Mouse (Mus musculus): Measurements from ENCODE around the gene Gnai3. TPM values are rescaled to one million over a fixed set of nuclear protein-coding genes. Genes with fewer than 3 reads are reported as not detected.

Gene Gnai3
- total RNA-seq, 2 experiments from 2014 or later: 128 to 135 TPM

DNA sequence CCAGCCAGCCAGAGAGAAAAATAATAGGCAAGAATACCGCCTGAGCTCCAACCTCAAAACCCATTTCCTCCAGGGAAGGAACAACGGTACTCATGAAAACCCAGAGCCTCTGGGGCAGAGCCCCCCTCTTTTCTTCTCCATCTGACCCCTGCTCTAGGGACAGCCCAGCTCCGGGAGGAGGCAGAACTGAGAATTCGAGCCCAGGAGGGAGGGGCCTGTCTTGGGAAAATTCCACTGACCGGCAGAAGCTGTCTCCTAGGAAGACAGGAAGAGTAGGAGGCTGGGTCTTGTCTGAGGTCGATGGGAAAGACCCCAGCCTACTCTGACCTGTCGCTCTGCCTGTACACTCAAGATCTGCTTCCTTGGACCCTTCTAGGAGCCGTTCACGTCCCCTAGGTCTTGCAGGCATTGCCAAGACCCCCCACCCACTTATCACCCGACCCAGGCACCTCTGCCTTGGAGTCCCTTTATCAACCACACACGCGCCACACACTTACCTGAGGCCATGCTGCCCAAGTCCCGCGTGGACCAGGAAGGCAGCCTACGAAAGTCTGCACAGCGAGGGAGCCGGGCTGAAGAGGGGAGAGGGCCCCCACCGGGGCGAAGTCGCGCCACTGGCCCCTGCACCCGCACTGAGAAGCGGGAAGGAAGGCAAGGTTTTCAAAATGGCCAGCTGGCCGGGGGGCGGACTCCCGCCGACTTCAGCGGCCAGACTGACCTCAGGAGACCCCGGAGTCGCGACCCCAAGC lies 60.1 kb downstream of the Gnai3 start:
- DNase-seq (ENCODE audit: low spot score in 2 of 2): peak; percentile 50 to 76

DNA sequence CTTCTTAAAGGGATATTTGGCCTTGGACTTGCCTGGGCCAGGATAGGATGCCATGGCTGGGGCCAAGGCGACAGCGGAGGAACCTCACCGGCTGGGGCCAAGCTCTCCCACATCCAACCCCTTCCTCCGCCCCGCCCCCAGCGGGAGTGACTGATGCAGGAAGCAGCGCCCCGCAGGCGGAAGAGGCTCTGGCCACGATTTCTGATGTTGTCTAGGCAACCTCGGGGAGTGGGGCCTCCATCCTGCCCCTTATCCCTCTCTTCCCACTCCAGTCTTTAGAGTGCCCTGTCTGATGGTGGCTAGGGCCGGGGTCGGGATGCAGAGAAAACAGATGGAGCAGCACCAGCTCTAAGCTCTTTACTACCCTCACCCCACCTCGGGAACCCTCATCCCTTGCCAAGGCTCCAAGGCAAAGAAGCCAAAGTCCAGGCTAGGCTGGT lies 60.6 kb downstream of the Gnai3 start:
- DNase-seq (ENCODE audit: low spot score in 2 of 2): peak; percentile 81 to 93

DNA sequence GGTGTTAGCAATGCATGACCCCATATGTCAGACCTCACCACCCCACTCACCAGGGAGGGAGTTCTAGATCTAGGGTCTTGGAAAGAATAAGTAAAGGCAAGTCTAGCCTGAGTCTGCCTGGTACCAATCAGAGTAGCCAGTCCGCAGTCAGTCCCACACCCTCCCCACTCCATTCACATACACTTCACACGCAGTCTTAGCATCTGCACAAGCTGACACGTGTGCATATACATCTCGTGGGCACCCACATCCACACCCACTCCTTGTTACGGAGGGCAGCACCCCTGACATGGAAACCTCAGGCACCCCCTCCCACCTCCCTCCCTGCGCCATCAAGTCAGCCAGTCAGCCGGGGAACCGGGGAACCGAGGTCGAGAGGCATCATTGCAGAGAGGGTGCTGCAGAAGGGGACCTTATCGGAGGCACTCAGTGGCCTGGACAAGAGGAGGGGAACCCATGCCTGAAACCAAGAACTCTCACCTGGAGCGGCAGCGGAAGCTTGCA lies 61.1 kb downstream of the Gnai3 start:
- no peak for DNase-seq (ENCODE audit: low spot score in 2 of 2)

DNA sequence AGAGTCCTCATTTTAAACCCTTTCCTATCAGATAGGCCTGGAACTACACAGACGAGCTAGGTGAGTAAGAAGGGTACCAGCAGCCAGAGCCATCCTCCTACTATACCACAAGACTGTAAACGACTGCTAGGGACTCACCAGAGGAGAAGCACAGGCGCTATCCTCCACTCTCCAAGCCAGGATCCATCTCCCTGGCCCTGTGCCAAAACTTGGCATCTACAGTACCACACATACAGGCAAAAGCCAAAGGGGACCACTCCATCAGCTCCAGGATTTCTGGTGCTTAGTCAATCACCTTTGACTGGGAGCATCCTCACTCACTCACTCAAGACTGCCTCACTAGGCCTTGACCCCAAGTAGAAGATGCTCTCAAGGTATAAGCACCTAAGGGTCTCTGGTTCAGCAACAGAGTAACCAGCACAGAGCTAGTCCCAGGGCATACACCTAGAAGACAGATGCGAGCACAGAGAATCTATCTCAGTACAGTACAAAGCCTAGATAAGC lies 62.0 kb downstream of the Gnai3 start:
- DNase-seq (ENCODE audit: low spot score in 2 of 2): no peak

DNA sequence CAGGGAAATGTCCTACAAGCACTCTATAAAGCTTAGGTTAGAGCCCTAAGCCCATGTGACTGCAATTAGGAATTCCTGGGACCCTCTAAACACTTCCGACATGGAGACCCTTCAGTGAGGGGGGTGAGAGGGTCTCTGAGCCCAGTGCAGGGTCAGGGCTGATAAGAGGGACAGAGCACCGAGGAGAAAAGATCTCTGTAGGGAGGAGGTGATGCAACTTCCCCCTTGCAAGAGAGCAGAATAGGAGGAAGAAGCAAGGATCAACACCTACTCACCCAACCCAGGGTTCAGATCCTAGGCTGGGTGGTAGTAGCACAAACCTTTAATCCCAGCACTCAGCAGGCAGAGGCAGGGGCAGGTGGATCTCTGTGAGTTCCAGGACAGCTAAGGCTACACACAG lies 62.8 kb downstream of the Gnai3 start:
- DNase-seq (ENCODE audit: low spot score in 2 of 2): no peak

DNA sequence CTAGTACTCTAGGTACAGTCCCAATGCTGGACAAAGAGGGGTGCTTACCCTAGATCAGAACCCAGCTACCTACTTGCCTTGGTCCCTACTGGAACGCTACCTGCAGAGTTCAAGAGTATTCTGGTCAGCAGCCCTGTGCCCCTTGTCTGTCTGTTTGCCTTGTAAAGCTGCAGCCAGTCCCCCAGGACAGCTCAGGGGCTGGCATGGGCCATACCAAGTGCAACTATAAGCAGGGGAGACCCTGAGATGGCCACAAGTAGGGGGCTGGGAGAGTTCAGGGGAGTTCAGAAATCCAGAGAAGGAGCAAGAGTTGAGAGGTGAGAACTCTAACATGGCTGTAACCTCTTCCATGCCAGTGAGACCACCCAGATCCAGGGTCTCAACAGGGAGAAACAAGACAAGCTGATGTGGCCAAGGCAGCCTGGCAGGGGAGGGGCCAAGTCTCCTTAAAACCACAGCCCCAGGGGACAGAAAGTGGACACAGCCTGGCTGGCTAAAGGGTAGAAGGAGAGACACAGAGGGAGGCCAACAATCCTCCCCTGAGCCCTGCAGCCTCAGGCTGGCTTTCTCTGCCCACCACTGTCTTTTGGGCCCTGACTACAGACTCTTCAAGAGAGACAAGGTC lies 63.6 kb downstream of the Gnai3 start:
- DNase-seq (ENCODE audit: low spot score in 2 of 2): no peak

DNA sequence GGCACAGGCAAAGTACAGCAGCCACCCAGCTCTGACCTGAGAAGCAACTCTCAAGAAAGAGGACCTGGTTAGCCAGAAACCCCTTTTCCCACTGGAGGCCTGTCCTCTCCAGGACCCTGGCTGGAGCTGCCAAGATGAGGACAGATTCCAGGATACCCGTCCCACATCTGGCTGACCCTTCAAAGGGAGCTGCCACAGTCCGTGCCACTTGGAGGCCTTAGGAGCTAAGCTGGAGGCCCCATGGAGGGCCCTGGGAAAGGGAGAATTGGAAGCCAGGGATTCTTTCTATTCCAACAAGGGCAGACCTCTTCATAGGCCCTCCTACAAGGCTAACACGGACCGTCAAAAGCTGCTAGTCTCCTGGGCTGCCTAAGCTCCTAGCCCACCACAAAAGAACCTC lies 64.3 kb downstream of the Gnai3 start:
- no peak for DNase-seq (ENCODE audit: low spot score in 2 of 2)

DNA sequence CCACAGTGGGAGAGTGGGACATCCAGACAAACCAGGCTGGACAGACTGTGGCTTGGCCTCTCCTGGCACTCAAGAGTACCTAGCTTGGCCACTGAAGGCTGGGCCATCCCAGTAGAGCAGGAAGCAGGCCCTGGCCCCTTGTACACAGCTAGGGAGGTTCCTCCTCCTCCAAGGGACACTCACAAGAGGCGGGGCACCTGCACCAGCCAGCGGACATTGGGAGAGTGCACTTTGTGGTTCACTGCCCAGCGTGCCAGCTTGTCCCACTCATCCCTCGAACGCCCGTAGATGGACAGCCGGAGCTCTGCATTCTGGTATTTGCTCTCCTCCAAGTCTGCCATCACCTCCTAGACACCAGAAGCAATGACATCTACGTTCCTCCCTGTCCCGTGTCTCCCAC lies 69.1 kb downstream of the Gnai3 start:
- no peak for DNase-seq (ENCODE audit: low spot score in 2 of 2)

DNA sequence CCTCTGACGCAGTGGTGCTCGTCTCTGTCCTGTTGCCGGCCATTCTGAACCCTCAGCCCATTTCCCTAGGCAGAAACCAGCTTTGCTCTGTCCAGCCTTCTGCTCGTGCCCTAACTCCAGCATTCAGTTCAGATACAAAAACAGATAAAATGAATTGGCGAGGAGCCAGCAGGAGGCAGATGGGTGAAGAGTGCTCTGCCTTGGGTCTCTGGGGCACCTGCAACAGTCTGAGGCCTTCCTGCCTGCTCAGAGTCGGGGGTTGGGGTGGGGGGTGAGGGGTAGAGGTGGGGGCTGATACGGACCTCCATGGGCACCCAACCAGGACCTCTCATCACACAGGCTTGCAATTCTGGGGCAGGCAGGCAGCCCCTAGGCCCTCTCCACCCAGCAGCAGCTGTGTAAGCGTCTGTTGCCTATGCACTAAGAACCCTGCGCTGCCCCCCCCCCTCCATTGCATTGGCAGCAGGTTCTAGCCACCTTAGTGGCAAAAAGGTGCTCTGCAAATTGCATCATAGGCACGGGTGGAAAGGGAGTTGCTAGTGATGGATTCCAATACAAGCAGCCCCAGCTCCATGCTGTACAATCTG lies 72.9 kb downstream of the Gnai3 start:
- no peak for DNase-seq (ENCODE audit: low spot score in 2 of 2)

DNA sequence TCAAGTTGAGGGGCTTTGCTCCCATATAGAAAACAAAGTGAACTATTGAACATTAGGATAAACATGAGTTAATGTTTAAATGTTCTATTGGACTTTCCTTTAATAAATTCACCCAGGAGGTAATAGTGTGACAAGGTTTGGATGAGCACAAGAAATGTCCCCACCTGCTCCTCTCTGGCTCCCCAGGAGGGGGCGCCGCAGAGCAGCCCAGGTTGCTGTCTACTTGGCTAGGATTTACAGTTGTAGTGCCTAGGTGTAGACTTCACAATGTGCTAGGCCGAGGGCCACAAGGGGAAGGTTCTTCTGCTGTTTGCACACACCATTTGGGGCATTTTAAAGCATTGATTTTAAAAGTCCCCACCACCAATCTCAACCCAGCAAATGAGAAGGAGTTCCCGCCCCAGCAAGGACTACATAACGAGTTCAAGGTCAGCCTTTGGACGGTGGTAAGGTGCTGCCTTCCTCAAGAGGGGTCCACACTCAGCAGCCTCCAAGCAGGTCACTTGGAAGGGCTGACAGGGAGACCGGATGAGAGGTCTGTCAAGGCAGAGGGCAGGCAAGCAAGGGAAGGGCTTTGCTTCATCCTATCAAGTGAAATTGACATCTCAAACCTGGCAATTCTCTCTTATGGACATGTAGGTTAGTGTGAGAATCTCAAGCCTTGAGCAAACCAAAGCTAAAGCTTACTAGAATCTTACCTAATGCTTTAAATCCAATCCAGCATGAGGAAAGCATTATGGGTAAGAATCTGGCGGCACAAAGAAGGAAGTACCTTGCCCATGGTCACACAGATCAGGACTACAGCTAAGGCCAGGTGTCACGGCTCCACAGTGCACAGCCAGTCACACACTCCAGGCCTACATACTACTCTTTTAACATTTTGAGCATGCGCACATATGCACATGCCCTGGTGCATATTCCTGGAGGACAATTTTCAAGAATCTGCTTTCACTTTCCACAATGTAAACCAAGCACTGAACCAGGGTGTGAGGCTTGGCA lies 75.4 kb downstream of the Gnai3 start:
- DNase-seq (ENCODE audit: low spot score in 2 of 2): peak; percentile 60 to 65

DNA sequence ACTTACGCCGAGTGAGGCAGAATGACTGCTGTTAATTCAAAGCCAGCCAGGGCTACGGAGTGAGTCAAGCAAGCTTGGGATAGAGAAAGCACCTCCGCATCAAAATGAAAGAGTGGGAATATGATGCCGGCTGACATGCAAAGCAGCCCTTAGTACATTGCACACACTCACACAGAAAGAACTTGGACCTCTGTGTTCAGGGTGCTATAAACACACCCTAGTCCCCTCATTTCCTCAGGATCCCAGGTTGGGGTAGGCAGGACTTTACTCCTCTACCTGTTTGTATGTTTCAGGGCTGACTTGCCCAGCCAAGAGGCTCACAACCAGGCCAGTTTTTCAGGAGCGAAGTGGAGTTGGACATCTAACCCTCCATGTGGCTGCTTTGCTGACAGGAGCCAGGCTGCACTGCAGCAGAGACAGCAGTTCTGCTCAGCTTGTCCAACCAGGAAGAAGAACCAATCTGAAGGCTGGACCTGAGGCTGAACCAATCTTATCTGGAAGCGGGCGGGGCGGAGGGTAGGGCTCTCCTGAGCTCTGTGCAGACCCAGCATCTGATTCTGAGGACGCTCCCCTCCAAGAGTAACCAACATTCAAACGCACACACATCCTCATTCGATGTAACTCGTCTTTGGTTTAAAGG lies 76.6 kb downstream of the Gnai3 start:
- DNase-seq (ENCODE audit: low spot score in 2 of 2): no peak

DNA sequence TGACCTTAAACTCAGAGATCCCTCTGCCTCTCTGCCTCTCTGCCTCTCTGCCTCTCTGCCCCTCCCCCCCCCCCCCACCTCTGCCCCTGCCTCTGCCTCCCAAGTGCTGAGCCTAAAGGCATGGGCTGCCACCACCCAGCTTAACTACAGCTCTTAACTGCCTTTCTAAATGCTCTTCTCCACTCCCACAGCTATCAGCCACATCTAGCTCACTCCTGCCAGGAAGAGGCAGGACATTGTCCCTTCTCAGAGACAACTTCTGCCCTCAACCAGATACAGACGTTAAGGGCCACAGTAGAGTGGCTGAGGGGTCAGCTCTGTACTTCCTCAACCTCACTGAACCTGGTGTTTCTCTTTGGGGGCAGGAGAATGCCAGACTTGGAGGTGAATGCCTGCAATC lies 77.1 kb downstream of the Gnai3 start:
- DNase-seq (ENCODE audit: low spot score in 2 of 2): no peak

DNA sequence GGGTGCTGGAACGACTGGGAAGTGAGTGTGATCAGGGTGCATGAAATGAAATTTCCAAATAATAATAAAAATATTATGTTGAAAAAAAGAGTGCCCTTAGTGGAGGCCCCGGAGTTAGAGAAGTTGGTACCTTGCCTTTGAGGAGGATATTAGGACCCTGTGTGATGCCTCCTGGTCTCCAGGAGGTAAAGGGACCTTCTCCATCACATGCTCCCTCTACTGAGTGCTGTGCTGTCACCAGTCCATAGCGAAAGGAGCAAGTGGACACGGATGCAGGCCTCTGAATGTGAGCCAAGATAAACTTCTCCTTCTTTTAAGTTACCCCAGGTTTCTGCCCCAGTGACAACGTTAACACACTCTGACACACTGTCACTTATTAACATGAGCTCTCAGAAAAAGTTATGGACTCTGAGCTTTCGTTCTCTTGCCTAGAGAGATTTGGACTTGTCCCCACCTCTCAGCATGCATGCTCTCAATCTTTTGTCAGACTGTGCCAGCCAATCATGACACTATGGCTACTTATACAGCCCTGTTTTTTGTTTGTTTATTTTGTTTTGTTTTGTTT lies 78.5 kb downstream of the Gnai3 start:
- no peak for DNase-seq (ENCODE audit: low spot score in 2 of 2)

DNA sequence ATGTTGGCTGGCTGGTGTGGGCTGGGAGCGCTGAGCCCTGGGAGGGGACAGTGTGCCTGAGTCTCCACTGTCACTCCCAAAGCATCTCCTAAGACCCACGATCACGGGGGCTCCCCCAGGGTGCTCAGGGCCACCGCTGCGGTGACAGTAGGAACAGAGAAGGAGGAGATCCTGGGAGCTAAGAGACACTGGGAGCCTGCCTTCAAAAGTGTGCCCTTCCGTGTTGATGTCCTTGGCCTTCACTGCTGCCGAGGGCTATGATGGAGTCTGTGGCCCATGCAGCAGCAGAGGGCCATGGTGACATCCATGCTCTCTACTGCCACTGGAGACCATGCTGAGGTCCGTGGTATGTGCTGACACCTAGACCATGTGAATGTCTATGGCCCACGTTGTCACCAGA lies 80.4 kb downstream of the Gnai3 start:
- DNase-seq (ENCODE audit: low spot score in 2 of 2): no peak

DNA sequence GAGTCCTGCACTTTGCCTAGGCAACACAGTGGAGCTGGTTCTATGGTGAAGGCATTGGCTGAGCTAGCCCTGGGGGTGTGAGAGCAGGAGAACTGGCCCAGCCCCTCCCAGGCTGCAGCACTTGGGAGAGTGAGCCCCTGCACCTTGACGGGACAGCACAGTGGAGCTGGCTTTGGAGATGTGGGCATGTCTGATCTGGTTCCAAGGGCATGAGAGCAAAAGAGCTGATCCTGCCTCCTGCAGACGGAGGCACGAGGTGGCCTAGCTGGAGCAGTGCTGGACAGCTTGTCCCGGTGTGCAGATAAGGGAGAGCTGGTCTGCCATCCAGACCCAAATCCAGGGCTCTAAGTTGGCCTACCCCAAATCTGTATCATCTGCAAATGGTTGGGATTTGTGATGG lies 81.3 kb downstream of the Gnai3 start:
- DNase-seq (ENCODE audit: low spot score in 2 of 2): no peak

DNA sequence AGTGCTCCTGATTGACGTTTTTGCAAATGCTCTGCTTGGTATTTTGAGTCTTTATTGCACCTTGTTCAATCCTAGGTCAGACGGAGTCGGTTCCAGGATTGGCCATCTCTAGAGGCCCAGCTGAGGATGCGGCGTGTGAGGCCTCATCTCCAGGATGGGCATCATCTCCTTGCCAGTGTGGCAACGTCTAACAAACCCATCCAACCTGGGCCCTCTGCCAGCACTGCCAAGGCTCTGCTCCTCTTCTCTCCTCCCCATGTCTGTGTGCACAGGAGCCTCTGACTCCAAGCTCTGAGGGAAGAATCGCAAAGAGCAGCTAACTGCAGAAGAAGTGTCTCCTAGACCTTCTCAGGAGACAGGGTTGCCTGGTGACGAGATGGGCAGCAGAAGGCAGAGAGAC lies 83.3 kb downstream of the Gnai3 start:
- no peak for DNase-seq (ENCODE audit: low spot score in 2 of 2)

DNA sequence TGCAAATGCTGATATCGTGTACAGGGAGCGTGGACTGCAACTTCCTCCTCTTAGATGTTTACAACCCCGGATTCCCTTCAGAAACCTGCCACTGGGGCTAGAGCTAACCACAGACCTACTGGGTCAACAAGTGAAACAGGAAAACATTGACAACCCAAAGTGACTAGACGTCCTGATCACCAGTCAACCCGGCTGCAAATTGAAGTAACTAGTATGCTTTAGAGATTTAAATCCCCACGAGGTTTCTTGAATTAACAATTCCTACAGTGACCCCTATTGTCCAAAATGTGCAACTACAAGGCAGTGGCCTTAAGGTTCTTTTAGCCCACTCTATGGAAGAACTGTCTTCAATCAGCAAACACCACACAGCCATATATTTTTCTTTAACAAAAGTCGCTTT lies 84.5 kb downstream of the Gnai3 start:
- no peak for DNase-seq (ENCODE audit: low spot score in 2 of 2)
